Mouse (Mus musculus): ENCODE measurements around the gene Emilin2.

- TF ChIP-seq CTCF (IDR thresholded peaks at IDR 0.05; ENCODE audit: low read depth), result no peak
- TF ChIP-seq EP300 (IDR thresholded peaks at IDR 0.05; ENCODE audit: low read depth), result no peak
These were observed 10.4 kb downstream of the Emilin2 start for GRCm38 (mm10) chr17:71301413-71301812.

Measured in liver, postnatal 0 days (tissue).